9 mouse cellular contexts compared by ENCODE assay signal in genomic region chr8:35985152-35985689, GRCm38 (mm10).
DNase-seq lines count a peak whose midpoint lies in the region; ATAC-seq and TF ChIP-seq lines count a peak whose summit lies in the region.
"Had no signal": no experiment of that assay in that cellular context is flagged by ENCODE, and none has a peak within 500 bp of the region (broad histone marks: within the 10 kb centered on the region; RNA-seq: fewer than 3 reads in every experiment).

No protein-coding gene starts in this region.

- TF ChIP-seq POLR2A in limb, embryonic 14.5 days (IDR thresholded peaks at IDR 0.05; ENCODE audit: borderline replicate concordance, extremely low read depth, insufficient read depth, insufficient read length), result no peak

- no peak overlapping the region for H3K4me3 ChIP-seq in limb, embryonic 14.5 days (replicated peaks; ENCODE audit: low read length)
- H3K4me3 ChIP-seq in limb, embryonic 10.5 days, result no peak overlapping the region
- no peak overlapping the region for H3K4me3 ChIP-seq in lung, embryonic 16.5 days (ENCODE audit: low read length)
- no peak overlapping the region for H3K4me3 ChIP-seq in intestine, postnatal 0 days (ENCODE audit: low read depth, low read length)
- H3K4me3 ChIP-seq: limb, embryonic 12.5 days had no signal

- H3K27me3 ChIP-seq in limb, embryonic 14.5 days (ENCODE audit: control insufficient read depth, insufficient read depth, low read length), result no peaks in the 10 kb centered on the region
- no peaks in the 10 kb centered on the region for H3K27me3 ChIP-seq in limb, embryonic 10.5 days (ENCODE audit: low read depth, poor library complexity, severe bottlenecking)
- H3K27me3 ChIP-seq in lung, embryonic 16.5 days (ENCODE audit: control insufficient read depth, insufficient read depth, low read depth, low read length), result no peaks in the 10 kb centered on the region
- no peaks in the 10 kb centered on the region for H3K27me3 ChIP-seq in intestine, postnatal 0 days (replicated peaks; ENCODE audit: control insufficient read depth, insufficient read depth, low read length)
- H3K27me3 ChIP-seq: limb, embryonic 12.5 days had no signal

- DNase-seq in adrenal gland, postnatal 10 days, result peak; percentile 10
- no peak for DNase-seq in adrenal gland, postnatal 4 days (ENCODE audit: low spot score in 2 of 2)
- DNase-seq in limb, embryonic 14.5 days (ENCODE audit: low spot score), result peak; percentile 50
- no peak for DNase-seq in limb, embryonic 10.5 days (ENCODE audit: low spot score)
- peak; percentile 92 for DNase-seq in heart, adult 11 months
- DNase-seq in urinary bladder, postnatal 10 days (ENCODE audit: low spot score), result no peak

- 37% methylated on average over 5 of the region's 5 CpGs for WGBS in limb, embryonic 14.5 days
- 74% methylated on average over 5 of the region's 5 CpGs for WGBS in limb, embryonic 10.5 days
- 14% methylated on average over 5 of the region's 5 CpGs for WGBS in lung, embryonic 16.5 days
- 38% methylated on average over 5 of the region's 5 CpGs for WGBS in intestine, postnatal 0 days

- H3K9ac ChIP-seq in limb, embryonic 14.5 days (ENCODE audit: low read depth, low read length, severe bottlenecking), result no peak overlapping the region
- H3K9ac ChIP-seq in lung, embryonic 16.5 days (ENCODE audit: low read length), result 0 out of 2 replicates have a peak overlapping the region, but pooled peaks have one; percentile 10
- H3K9ac ChIP-seq in intestine, postnatal 0 days (ENCODE audit: low read depth, low read length), result no peak overlapping the region
- H3K9ac ChIP-seq: limb, embryonic 12.5 days had no signal

- no peaks in the 10 kb centered on the region for H3K36me3 ChIP-seq in limb, embryonic 14.5 days (ENCODE audit: control insufficient read depth, insufficient read depth, low read length)
- H3K36me3 ChIP-seq in limb, embryonic 10.5 days, result no peaks in the 10 kb centered on the region
- H3K36me3 ChIP-seq in lung, embryonic 16.5 days (ENCODE audit: control insufficient read depth, insufficient read depth, low read length), result no peaks in the 10 kb centered on the region
- no peaks in the 10 kb centered on the region for H3K36me3 ChIP-seq in intestine, postnatal 0 days (ENCODE audit: control insufficient read depth, insufficient read depth)
- H3K36me3 ChIP-seq: limb, embryonic 12.5 days had no signal

- no peaks in the 10 kb centered on the region for H3K9me3 ChIP-seq in limb, embryonic 14.5 days (ENCODE audit: control insufficient read depth, low read length)
- no peaks in the 10 kb centered on the region for H3K9me3 ChIP-seq in limb, embryonic 10.5 days (replicated peaks)
- 0 out of 2 replicates have a peak, but pooled peaks cover 3% of the 10 kb centered on the region for H3K9me3 ChIP-seq in lung, embryonic 16.5 days (ENCODE audit: control insufficient read depth, low read length)
- H3K9me3 ChIP-seq in intestine, postnatal 0 days (ENCODE audit: control insufficient read depth), result no peaks in the 10 kb centered on the region
- H3K9me3 ChIP-seq: limb, embryonic 12.5 days had no signal

- TF ChIP-seq CTCF in intestine, postnatal 0 days (IDR thresholded peaks at IDR 0.05; ENCODE audit: low read depth), result no peak

- H3K4me1 ChIP-seq in limb, embryonic 14.5 days (ENCODE audit: control insufficient read depth, insufficient read depth, low read length), result no peaks in the 10 kb centered on the region
- no peaks in the 10 kb centered on the region for H3K4me1 ChIP-seq in limb, embryonic 10.5 days
- peaks cover 17% of the 10 kb centered on the region for H3K4me1 ChIP-seq in lung, embryonic 16.5 days (replicated peaks; ENCODE audit: control insufficient read depth, insufficient read depth, low read length)
- H3K4me1 ChIP-seq in intestine, postnatal 0 days (replicated peaks; ENCODE audit: control insufficient read depth, insufficient read depth, low read length), result no peaks in the 10 kb centered on the region
- H3K4me1 ChIP-seq: limb, embryonic 12.5 days had no signal

- no peak overlapping the region for H3K4me2 ChIP-seq in limb, embryonic 14.5 days (replicated peaks; ENCODE audit: low read depth, low read length, severe bottlenecking)
- H3K4me2 ChIP-seq in lung, embryonic 16.5 days (ENCODE audit: low read depth, low read length), result no peak overlapping the region
- H3K4me2 ChIP-seq in intestine, postnatal 0 days (replicated peaks; ENCODE audit: low read depth), result no peak overlapping the region
- H3K4me2 ChIP-seq: limb, embryonic 12.5 days had no signal

- no peak for ATAC-seq in limb, embryonic 14.5 days (ENCODE audit: low FRiP score, low read depth)
- ATAC-seq in lung, embryonic 16.5 days (ENCODE audit: low read depth), result peak; percentile 34
- ATAC-seq in intestine, postnatal 0 days, result no peak

- H3K27ac ChIP-seq in limb, embryonic 14.5 days (replicated peaks; ENCODE audit: low read depth, low read length), result no peak overlapping the region
- no peak overlapping the region for H3K27ac ChIP-seq in limb, embryonic 10.5 days
- H3K27ac ChIP-seq in lung, embryonic 16.5 days (ENCODE audit: low read length), result peak overlapping the region; percentile 60
- H3K27ac ChIP-seq in intestine, postnatal 0 days (ENCODE audit: low read depth, low read length), result no peak overlapping the region
- H3K27ac ChIP-seq: limb, embryonic 12.5 days had no signal

Comparison
In these comparisons a context has a peak if more than half of its experiments do, and no peak if none do; other contexts are left out.
1. DNase-seq: peak in adrenal gland, postnatal 10 days (single experiment), limb, embryonic 14.5 days (single experiment) and heart, adult 11 months (single experiment); none in adrenal gland, postnatal 4 days (0 of 2), limb, embryonic 10.5 days (single experiment) and urinary bladder, postnatal 10 days (single experiment).